15 mouse cellular contexts compared by ENCODE assay signal in genomic region chr5:72195442-72195841, GRCm38 (mm10).
"Had no signal": no experiment of that assay in that cellular context is flagged by ENCODE, and none has a peak within 500 bp of the region (broad histone marks: within the 10 kb centered on the region; RNA-seq: fewer than 3 reads in every experiment).

No protein-coding gene starts in this region.

- ATAC-seq: liver, embryonic 12.5 days; liver, postnatal 0 days; lung, postnatal 0 days; midbrain, embryonic 13.5 days; midbrain, embryonic 15.5 days; midbrain, embryonic 16.5 days had no signal

- DNase-seq: left cerebral cortex, postnatal 4 days; liver; liver, embryonic 13.5 days; liver, postnatal 0 days; lung, adult 18-20 months; lung, adult 2 months; lung, embryonic 14.5 days; lung, postnatal 10 days; lung, postnatal 4 days; midbrain, embryonic 14.5 days had no signal
